Mouse (Mus musculus) kidney, postnatal 25 days (tissue): ENCODE measurements at regions not wholly inside any gene's neighbourhood (a gene's known extent, or its start where the extent isn't known, plus 50 kb on each side); places are given as distances from the start of the nearest gene placed in this dataset.

Experiments used
- DNase-seq, 2 experiments: peaks; one replicate each; pipeline ENCODE4 v3.0.0; 2021; ENCODE audit warnings: mixed read lengths in 2 of 2

GRCm38 (mm10) chr10:125726546-125726945 lies 239.4 kb upstream of the Lrig3 start:
- DNase-seq = no peak

GRCm38 (mm10) chr10:125735744-125736494 lies 230.0 kb upstream of the Lrig3 start:
- no peak for DNase-seq

- DNase-seq = no peak
These were observed 222.8 kb upstream of the Lrig3 start for GRCm38 (mm10) chr10:125743181-125743580.

GRCm38 (mm10) chr10:125749031-125749585 lies 216.9 kb upstream of the Lrig3 start:
- peak; percentile 13 to 47 for DNase-seq

GRCm38 (mm10) chr10:125752506-125753218 lies 213.3 kb upstream of the Lrig3 start:
- no peak for DNase-seq

- DNase-seq = no peak
These were observed 206.8 kb upstream of the Lrig3 start for GRCm38 (mm10) chr10:125759171-125759570.

- DNase-seq = no peak
These were observed 203.4 kb upstream of the Lrig3 start for GRCm38 (mm10) chr10:125762367-125763068.

GRCm38 (mm10) chr10:125764402-125765102 lies 201.4 kb upstream of the Lrig3 start:
- peak; percentile 78 to 85 for DNase-seq

GRCm38 (mm10) chr10:125765103-125765820 lies 200.7 kb upstream of the Lrig3 start:
- no peak for DNase-seq

- no peak for DNase-seq
These were observed 197.7 kb upstream of the Lrig3 start for GRCm38 (mm10) chr10:125768281-125768680.

- no peak for DNase-seq
These were observed 192.4 kb upstream of the Lrig3 start for GRCm38 (mm10) chr10:125773541-125773940.

- no peak for DNase-seq
These were observed 183.5 kb upstream of the Lrig3 start for GRCm38 (mm10) chr10:125782486-125782885.

- DNase-seq = peak; percentile 63 to 67
These were observed 181.1 kb upstream of the Lrig3 start for GRCm38 (mm10) chr10:125784896-125785295.

GRCm38 (mm10) chr10:125785448-125786196 lies 180.3 kb upstream of the Lrig3 start:
- no peak for DNase-seq

- DNase-seq = no peak
These were observed 179.6 kb upstream of the Lrig3 start for GRCm38 (mm10) chr10:125786197-125786879.

GRCm38 (mm10) chr10:125786880-125787337 lies 179.1 kb upstream of the Lrig3 start:
- DNase-seq = no peak

GRCm38 (mm10) chr10:125787441-125788060 lies 178.4 kb upstream of the Lrig3 start:
- no peak for DNase-seq

GRCm38 (mm10) chr10:125788262-125788661 lies 177.7 kb upstream of the Lrig3 start:
- no peak for DNase-seq

- no peak for DNase-seq
These were observed 175.0 kb upstream of the Lrig3 start for GRCm38 (mm10) chr10:125790924-125791323.

GRCm38 (mm10) chr10:125794504-125794903 lies 171.5 kb upstream of the Lrig3 start:
- no peak for DNase-seq
